Mouse (Mus musculus) urinary bladder, adult 2 months (tissue): ENCODE measurements at regions not wholly inside any gene's neighbourhood (a gene's known extent, or its start where the extent isn't known, plus 50 kb on each side); places are given as distances from the start of the nearest gene placed in this dataset.

ENCODE experiments used
- DNase-seq: peaks from one replicate; pipeline ENCODE4 v3.0.0; 2022; ENCODE audit warnings: low spot score

- no peak for DNase-seq
Observed at GRCm38 (mm10) chr13:31240546-31240945, 266.5 kb downstream of the Gm5447 start.

- DNase-seq = no peak
Observed at GRCm38 (mm10) chr13:31248996-31249395, 275.0 kb downstream of the Gm5447 start.

- DNase-seq = no peak
Observed at GRCm38 (mm10) chr13:31249525-31249924, 275.5 kb downstream of the Gm5447 start.

- no peak for DNase-seq
Observed at GRCm38 (mm10) chr13:31254016-31254415, 280.0 kb downstream of the Gm5447 start.

- DNase-seq = no peak
Observed at GRCm38 (mm10) chr13:31254744-31255143, 280.7 kb downstream of the Gm5447 start.

- DNase-seq = no peak
Observed at GRCm38 (mm10) chr13:31255506-31255905, 281.5 kb downstream of the Gm5447 start.

- no peak for DNase-seq
Observed at GRCm38 (mm10) chr13:31267865-31268264, 288.1 kb upstream of the Foxq1 start.

GRCm38 (mm10) chr13:31276005-31276644 lies 279.8 kb upstream of the Foxq1 start:
- DNase-seq = no peak

- DNase-seq = no peak
Observed at GRCm38 (mm10) chr13:31290630-31291029, 265.3 kb upstream of the Foxq1 start.

GRCm38 (mm10) chr13:31292584-31293387 lies 263.1 kb upstream of the Foxq1 start:
- no peak for DNase-seq

- no peak for DNase-seq
Observed at GRCm38 (mm10) chr13:31294011-31294410, 261.9 kb upstream of the Foxq1 start.

- no peak for DNase-seq
Observed at GRCm38 (mm10) chr13:31303194-31303593, 252.7 kb upstream of the Foxq1 start.

GRCm38 (mm10) chr13:31304286-31304865 lies 251.6 kb upstream of the Foxq1 start:
- no peak for DNase-seq

- no peak for DNase-seq
Observed at GRCm38 (mm10) chr13:31309083-31309621, 246.8 kb upstream of the Foxq1 start.

- no peak for DNase-seq
Observed at GRCm38 (mm10) chr13:31312772-31313171, 243.2 kb upstream of the Foxq1 start.

- no peak for DNase-seq
Observed at GRCm38 (mm10) chr13:31313821-31314220, 242.1 kb upstream of the Foxq1 start.

GRCm38 (mm10) chr13:31317066-31317465 lies 238.9 kb upstream of the Foxq1 start:
- no peak for DNase-seq

GRCm38 (mm10) chr13:31318008-31318407 lies 237.9 kb upstream of the Foxq1 start:
- no peak for DNase-seq

- no peak for DNase-seq
Observed at GRCm38 (mm10) chr13:31321411-31321810, 234.5 kb upstream of the Foxq1 start.

GRCm38 (mm10) chr13:31326269-31326851 lies 229.6 kb upstream of the Foxq1 start:
- peak; percentile 31 for DNase-seq

- peak; percentile 54 for DNase-seq
Observed at GRCm38 (mm10) chr13:31327511-31327951, 228.4 kb upstream of the Foxq1 start.

GRCm38 (mm10) chr13:31328756-31329155 lies 227.2 kb upstream of the Foxq1 start:
- peak; percentile 30 for DNase-seq
